Mouse (Mus musculus) kidney, postnatal 4 days (tissue): ENCODE results near the gene Tmed5.
"Not testable (repeated sequence)": the region's sequence is repeated elsewhere in the genome, so short reads cannot be mapped to it uniquely, and the experiment has no call there.

Experiments used
- DNase-seq, 2 experiments: peaks; one replicate each; pipeline ENCODE4 v3.0.0; 2021; ENCODE audit warnings: mixed read lengths in 2 of 2

Gene Tmed5

DNA sequence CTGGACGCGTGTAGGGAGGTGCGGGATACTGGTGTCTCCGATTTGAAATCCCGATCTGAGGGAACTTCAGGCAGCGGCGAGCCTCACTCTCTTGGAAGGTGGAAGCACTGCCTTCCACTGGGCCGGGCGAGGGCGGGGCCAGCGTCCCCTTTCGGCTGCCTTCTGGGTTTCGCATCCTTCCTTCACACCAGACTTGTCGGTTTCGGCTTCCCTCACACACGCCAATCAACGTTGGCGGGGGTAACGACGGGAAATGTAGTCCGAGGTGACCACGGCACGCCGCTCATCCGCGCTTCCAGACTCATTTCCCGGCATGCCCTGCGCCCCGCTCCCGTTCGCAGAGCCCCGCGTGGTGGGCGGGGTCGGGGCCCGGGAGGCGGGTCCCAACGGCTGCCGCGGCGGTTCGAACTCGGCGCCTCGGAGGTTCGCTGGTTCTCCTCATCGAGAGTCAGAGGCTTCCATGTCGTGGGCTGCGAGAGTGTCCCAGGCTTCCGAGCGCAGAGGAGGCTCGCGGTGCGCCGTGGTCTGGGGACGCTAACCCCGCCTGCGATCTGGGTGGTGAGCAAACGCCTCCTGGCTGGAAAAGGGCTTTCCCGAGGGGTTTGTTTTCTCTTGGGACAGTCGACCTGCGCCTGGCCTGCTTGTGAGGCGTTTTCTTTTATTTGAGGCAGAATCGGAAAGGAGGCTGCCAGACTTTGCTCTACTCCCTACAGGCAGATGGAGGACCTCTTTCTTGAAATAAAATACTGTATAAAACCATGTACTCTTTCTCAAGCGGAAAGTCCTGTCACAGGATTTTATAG is at the start of gene Tmed5, which contains the start of gene Ccdc18:
Gene Tmed5 (minus strand): TSS at position 180 of the 803 bp plus-strand sequence.
Gene Ccdc18 (plus strand): TSS at position 435 of the 803 bp plus-strand sequence.
- DNase-seq, result peak; percentile 98

DNA sequence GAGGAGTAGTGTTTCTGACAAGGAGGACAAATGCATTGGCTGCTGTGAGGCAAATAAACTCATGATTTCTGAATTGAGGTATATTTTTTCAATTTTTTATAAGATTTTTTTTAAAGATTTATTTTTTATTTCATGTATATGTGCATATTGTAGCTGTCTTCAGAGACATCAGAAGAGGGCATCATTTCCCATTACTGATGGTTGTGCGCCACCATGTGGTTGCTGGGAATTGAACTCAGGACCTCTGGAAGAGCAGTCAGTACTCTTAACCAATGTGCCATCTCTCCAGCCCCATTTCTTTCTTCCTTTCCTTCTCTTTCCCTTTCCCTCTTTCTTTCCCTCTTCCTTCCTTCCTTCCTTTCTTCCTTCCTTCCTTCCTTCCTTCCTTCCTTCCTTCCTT is 31.3 kb upstream of the Tmed5 start:
- DNase-seq, result peak; percentile 63 to 69

DNA sequence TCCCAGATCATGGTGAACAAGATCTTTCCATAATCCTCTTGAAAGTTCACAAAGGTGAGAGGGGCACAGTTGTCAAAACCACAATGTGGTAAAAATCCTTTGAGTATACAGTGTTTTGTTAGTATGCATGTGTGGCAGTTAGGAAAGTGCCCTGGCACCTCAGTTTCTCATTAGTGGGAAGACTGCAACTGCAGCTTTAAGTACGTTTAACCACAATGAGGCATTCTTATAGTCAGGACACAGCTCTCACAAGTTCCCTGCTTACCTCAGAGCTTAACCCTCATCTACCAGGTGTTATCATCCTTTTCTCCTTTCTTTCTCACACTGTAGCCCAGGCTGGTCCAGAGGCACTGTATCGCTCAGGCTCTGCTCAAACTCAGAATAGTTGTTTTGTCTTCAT is 28.4 kb upstream of the Tmed5 start:
- no peak for DNase-seq

GRCm38 (mm10) chr5:108152592-108152991 is 20.2 kb upstream of the Tmed5 start:
- DNase-seq, result no peak

DNA sequence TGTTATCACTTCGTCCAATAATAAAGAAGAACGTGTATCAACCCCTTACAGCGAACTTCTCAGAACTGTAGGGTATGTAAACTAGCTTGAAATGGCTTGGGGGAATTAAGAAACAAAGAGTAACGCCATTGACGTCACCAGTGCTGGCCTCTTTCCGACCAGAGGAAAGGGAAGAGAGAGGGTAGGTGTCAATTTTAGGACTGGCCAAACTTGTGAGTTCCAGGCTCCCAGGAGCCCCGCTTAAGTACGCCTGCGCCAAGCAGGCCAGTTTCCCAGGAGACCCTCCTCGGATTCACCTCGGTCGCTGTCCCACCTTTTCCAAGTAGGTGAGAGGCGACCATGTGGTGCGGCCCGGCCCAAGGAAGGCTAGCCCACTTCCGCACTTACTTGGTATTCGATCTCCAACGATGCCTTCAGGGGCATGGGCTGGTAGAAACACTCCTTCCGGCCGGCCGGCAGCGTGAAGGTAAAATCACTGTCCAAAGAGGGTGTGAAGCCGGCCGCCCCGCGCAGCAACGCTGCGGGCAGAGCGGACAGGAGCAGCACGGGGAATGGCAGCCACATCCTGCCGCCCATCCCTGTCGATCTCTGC is 475 bp downstream of the Tmed5 start:
- DNase-seq, result no peak

DNA sequence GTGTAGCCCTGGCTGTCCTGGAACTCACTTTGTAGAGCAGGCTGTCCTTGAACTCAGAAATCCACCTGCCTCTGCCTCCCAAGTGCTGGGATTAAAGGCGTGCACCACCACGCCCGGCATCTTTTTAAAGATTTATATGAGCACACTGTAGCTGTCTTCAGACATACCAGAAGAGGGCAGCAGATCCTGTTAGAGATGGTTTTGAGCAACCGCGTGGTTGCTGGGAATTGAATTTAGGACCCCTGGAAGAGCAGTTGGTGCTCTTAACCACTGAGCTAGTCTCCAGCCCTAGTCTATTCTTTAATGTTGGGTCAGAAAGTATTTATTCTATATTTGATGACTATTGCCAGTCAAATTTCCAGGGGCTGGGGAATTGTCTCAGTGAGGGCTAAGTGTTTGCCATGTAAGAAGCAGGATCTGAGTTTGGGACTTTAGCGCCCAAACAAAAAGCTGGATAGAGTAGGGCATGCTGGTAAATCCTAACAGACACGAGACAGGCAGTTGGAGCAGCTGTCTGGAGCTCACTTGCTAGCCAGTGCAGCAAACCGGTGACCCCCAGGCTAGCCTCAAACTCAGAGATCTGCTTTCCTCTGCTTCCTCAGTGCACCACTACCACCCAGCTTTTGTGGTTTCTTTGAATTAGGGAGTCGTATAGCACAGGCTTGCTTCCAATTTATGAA is 12.1 kb downstream of the Tmed5 start:
- no peak for DNase-seq

GRCm38 (mm10) chr5:108117693-108118092 is 14.7 kb downstream of the Tmed5 start:
- no peak for DNase-seq

DNA sequence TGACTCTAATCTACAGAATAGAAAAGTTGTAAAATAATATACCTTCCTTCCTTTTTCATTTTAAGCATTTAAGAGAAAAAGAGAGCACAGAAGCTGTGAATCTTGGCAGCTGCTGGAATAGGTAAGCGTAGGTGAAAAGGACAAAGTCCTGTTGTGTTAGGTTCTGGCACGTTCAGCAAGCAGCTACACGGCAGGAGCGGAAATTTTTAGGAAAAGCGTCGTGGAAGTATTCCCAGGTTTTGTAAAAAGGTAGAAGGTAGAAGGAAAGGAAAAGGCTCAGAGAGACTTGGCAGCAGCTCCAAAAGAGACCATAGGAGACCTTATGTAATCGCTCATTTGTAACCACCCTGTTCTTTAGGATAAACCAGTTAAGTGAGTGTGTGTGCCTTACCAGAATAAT is 23.1 kb downstream of the Tmed5 start:
- DNase-seq, result no peak

- no peak for DNase-seq
These were observed 28.1 kb downstream of the Tmed5 start for GRCm38 (mm10) chr5:108104306-108104705.

GRCm38 (mm10) chr5:108100196-108100595 is 32.2 kb downstream of the Tmed5 start:
- DNase-seq, result no peak

DNA sequence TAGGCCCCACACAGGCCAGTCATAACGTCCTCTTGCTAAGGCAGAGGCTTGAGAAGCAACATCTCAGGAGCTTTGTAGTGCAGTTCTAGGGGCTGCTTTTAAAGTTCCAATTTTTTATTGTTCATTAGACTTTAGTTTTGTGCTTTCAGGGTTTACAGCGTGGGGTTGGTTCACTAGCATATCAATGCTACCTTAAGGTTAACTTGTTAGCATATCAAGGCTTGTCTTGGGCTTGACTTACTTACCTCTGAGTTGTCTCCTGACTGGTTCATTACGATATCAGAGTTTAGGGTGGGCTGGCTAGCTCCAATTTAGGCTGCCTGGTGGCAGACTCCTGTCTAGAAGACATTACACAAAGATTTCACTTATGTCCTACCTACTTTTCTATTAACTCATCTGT is 34.7 kb downstream of the Tmed5 start:
- no peak for DNase-seq

GRCm38 (mm10) chr5:108092731-108093130 is 39.7 kb downstream of the Tmed5 start:
- DNase-seq, result not testable (repeated sequence)

- peak in 1 of 2 experiments; percentile 10 for DNase-seq
These were observed 47.0 kb downstream of the Tmed5 start for GRCm38 (mm10) chr5:108085440-108085839.

- peak; percentile 11 to 23 for DNase-seq
These were observed 50.0 kb downstream of the Tmed5 start for GRCm38 (mm10) chr5:108082380-108082779.

DNA sequence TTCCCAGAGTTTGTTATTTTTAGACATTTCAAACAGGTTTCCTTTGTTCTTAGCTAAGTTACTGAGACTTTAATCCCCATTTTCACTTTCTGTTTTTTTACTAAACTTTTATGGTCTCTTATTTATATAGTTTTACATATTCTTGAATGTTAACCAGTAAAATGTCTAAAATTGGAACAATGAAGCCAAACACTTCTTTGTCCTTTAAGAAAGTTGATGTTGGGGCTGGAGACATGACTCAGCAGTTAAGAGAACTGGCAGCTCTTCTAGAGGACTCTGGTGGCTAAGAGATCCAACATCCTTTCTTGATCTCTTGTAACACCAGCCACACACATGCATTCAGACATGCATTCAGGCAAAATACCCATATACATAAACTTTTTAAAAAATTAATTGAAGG is 52.8 kb downstream of the Tmed5 start:
- no peak for DNase-seq

DNA sequence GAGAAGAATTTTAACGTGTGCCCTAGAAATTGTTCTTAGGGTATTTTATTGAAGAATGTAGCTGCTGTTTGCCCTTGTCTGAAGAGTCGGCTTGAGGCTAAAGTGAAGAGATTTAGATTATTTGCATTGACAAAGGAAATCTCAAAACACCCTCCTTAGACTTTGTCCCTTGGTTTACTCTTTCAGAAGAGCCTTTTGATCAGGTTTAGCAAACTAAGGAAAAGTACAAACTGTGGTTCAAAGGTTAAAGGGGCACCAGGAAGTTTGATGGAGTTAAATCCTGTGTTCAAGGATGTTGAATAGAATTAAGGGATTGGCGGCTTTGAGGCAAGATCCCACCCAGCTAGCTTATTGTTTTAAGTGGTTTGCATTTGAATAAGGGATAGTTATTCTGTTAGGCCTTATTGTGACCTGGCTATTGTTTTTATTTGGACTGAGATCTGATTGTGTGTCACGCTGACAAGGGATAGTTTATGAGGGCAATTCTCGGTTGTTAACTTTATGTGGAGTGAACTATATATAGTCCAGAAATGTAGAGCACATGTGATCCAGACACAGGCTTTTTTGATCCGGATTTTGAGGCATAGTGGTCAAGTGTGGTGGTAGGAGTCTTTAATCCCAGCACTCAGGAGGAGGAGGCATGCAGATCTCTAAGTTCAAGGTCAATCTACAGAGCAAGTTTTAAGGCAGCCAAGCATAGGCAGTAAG is 55.4 kb downstream of the Tmed5 start:
- DNase-seq, result no peak

- no peak for DNase-seq
These were observed 56.2 kb downstream of the Tmed5 start for GRCm38 (mm10) chr5:108076241-108076640.

GRCm38 (mm10) chr5:108072301-108072700 is 60.1 kb downstream of the Tmed5 start:
- no peak for DNase-seq

DNA sequence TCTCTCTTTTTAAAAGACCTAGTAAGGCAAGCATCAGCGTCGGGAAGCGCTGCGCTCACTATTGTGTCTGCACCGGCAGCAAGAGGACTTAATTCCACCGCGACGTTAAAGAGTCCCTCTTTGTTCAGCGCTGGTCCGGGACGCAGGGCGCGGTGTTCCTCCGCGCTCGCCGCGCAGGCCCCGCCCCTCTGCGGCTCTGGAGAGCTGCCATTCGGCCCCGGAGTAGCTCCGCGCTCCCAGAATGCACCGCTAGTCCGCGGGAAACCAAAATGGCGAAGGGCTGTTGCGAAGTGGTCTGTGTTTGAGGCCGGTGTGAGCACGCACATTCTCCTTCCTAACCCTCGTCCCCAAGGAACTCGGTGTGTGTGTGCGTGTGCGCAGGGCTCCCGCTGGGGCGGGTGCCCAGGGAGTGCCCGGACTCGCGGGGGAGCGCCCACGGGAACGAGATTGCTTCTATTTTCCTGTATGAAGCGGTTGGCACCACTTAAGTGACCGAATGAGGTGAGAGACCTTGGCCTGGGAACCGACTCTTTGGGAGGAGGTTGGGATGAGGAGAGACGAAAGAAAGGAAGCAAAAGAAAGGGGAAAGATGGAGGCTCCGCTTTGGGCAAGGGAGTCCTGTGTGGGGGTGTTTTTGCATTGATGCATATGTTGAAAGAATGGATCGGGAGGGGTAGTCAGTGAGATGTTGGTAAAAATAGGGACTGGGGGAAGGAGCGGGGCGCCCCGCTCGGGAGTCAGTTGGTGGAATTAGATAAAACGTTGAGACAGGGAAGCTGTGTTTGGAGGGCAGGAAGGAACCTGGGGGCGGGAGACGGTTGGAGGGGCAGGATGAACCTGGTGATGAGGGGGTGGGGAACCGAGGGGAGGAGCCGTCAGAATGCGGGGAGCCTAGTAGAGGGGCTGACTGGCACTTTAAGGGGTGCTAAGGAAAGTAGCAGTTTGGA is 66.7 kb downstream of the Tmed5 start, which contains the start of gene Mtf2:
Gene Mtf2 (plus strand): TSS at position 210 of the 947 bp plus-strand sequence.
- DNase-seq, result peak; percentile 97 to 98

DNA sequence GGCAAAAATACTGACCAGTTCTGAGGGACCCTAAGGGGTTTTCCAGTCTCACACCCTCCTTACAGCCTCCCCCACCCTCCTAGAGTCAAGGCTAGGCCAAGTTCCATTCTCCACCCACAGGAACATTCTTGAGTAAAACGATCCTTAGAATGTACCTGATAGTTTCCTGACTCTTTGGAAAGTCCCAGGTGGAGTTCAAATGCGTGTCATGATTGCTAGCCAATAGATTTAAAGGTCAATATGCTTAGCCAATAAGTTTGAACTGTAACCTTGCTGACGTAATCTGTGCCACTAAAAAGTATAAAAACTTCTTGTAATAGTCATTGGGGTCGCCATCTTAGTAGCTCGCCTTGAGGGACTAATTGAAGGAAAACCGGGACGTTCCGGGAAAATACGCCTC is 72.0 kb downstream of the Tmed5 start:
- DNase-seq, result no peak
